Mouse (Mus musculus) ES-E14 (cell line): ENCODE data around the gene Gm10491. TPM values are rescaled to one million over a fixed set of nuclear protein-coding genes. Genes with fewer than 3 reads are reported as not detected.
A peak's percentile ranks its signal among the peaks of the same experiment; 100 is the strongest.
"Not testable (repeated sequence)": the region's sequence is repeated elsewhere in the genome, so short reads cannot be mapped to it uniquely, and the experiment has no call there.

Source experiments
- DNase-seq: peaks from one replicate; pipeline ENCODE4 v3.0.0-alpha.2; 2013; ENCODE audit warnings: low read depth, low spot score
- H3K27ac ChIP-seq: 2 replicates; pipeline ENCODE4 v1.5.1; 2012; ENCODE audit warnings: low read depth, mild to moderate bottlenecking, low read length, moderate library complexity, mixed read lengths; ENCODE audit not compliant: poor library complexity, insufficient read depth, severe bottlenecking
- H3K36me3 ChIP-seq: 2 replicates; pipeline ENCODE4 v1.6.1; 2012; ENCODE audit warnings: mild to moderate bottlenecking, low read length, moderate library complexity, mixed read lengths; ENCODE audit not compliant: control insufficient read depth, poor library complexity, insufficient read depth, severe bottlenecking
- H3K4me1 ChIP-seq, 2 experiments: fragments of 150-350 bp in 1 of 2; sonication (generic) in 1 of 2; 2 replicates each; pipeline ENCODE4 v1.6.1; 2012; ENCODE audit warnings: low read length in 2 of 2, mild to moderate bottlenecking in 1 of 2, mixed read lengths in 1 of 2; ENCODE audit not compliant: control insufficient read depth in 2 of 2, insufficient read depth in 2 of 2, poor library complexity in 1 of 2
- H3K4me3 ChIP-seq, 2 experiments: fragments of 150-350 bp in 1 of 2; sonication (generic) in 1 of 2; 2 replicates each; pipeline ENCODE4 v1.5.1; 2012; ENCODE audit warnings: low read length in 2 of 2, low read depth in 1 of 2, mild to moderate bottlenecking in 1 of 2, mixed read lengths in 1 of 2; ENCODE audit not compliant: insufficient read depth in 1 of 2, poor library complexity in 1 of 2, severe bottlenecking in 1 of 2
- H3K9ac ChIP-seq: 2 replicates; pipeline ENCODE4 v1.6.1; 2012; ENCODE audit warnings: low read depth, mild to moderate bottlenecking, low read length, mixed read lengths; ENCODE audit not compliant: poor library complexity, insufficient read depth, severe bottlenecking
- H3K9me3 ChIP-seq: fragments of 150-350 bp; sonication (generic); 2 replicates; pipeline ENCODE4 v1.6.1; 2012; ENCODE audit warnings: low read depth, mild to moderate bottlenecking, low read length; ENCODE audit not compliant: control insufficient read depth, insufficient read depth
- CHD2 ChIP-seq: IDR thresholded peaks from 2 replicates; pipeline ENCODE4 v1.6.1; 2014; ENCODE audit warnings: mild to moderate bottlenecking, low read depth, low read length, inconsistent platforms
- HCFC1 ChIP-seq: IDR thresholded peaks from 2 replicates; pipeline ENCODE4 v1.6.1; 2012; ENCODE audit warnings: low read length, inconsistent platforms, borderline replicate concordance; ENCODE audit not compliant: insufficient read depth
- MAFK ChIP-seq: IDR thresholded peaks from 2 replicates; pipeline ENCODE4 v1.6.1; 2014; ENCODE audit warnings: mild to moderate bottlenecking, low read depth, low read length, inconsistent platforms; ENCODE audit not compliant: insufficient read depth
- ZC3H11A ChIP-seq: IDR thresholded peaks from 2 replicates; pipeline ENCODE4 v1.6.1; 2012; ENCODE audit warnings: low read depth, mild to moderate bottlenecking, inconsistent platforms, low read length, borderline replicate concordance
- ZNF384 ChIP-seq: IDR thresholded peaks from 2 replicates; pipeline ENCODE4 v1.6.1; 2012; ENCODE audit warnings: low read depth, low read length, inconsistent platforms
- in situ Hi-C, 2 experiments: fragments of 600-800 bp; cut with MboI; formaldehyde crosslinking; loops; one replicate each; pipeline ENCODE4 v1.15.1; 2025; ENCODE audit warnings: low sequenced_read_pairs in 2 of 2, inconsistent platforms in 1 of 2; ENCODE audit not compliant: unreplicated experiment in 2 of 2
- total RNA-seq: library from RNA; depleted of rRNA; stranded (reverse); fragments of 300-350 nt; gene quantifications from 2 replicates; pipeline ENCODE4 v1.2.3, GENCODE M21; 2012

The Gm10491 gene
- total RNA-seq, 1 experiment = not detected

DNA sequence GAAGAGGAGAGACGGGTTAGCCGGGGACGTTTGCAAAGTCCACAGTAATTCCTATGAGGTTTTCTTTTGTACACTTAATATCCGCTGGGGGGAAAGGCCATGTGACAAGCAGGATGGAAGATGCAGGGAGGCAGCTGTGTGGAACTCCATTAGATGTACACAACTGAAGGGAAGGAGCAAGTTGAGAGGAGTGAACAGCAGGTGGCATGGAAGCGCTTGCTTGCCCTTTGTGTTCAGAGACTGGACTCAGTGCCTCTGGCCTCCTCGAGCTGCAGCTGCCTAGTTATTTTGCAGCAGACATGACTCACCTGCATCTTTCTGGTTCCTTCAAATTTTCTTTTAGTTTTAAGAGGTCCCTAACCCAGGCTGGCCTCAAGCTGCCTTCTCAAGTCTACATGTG is 2.8 kb upstream of the Gm10491 start:
- no peak overlapping the region for H3K27ac ChIP-seq
- DNase-seq = no peak
- in situ Hi-C loops = no loop called here
- no peak overlapping the region for H3K9ac ChIP-seq
- H3K36me3 ChIP-seq = no peaks in the 10 kb centered on the region
- no peak overlapping the region for H3K4me3 ChIP-seq
- TF ChIP-seq ZNF384 (no peak), ZC3H11A (no peak), MAFK (no peak), CHD2 (no peak), HCFC1 (no peak)
- peaks cover 0 to 2% of the 10 kb centered on the region in 2 experiments; a peak in 1 of 4 replicates for H3K4me1 ChIP-seq
- H3K9me3 ChIP-seq = no peaks in the 10 kb centered on the region

DNA sequence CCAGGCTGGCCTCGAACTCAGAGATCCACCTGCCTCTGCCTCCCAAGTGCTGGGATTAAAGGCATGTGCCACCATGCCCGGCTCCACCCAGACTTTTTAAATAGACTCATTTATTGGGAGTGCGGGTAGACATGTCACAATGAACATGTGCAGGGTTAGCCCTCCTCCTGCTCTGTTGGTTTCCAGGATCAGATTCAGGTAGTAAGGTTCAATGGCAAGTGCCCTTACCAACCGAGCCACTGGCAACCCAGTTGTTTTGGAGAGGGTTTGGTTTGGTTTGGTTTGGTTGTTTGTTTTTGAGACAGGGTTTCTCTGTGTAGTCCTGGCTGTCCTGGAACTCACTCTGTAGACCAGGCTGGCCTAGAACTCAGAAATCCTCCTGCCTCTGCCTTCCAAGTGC is 1.6 kb upstream of the Gm10491 start, which contains the start of gene Gm10490:
Gene Gm10490, plus strand, starts transcription at position 301 of the 400 bp plus-strand sequence.
- DNase-seq, H3K9me3 ChIP-seq, H3K4me3 ChIP-seq, H3K4me1 ChIP-seq, in situ Hi-C loops, H3K36me3 ChIP-seq, H3K27ac ChIP-seq, H3K9ac ChIP-seq: not testable (repeated sequence)

DNA sequence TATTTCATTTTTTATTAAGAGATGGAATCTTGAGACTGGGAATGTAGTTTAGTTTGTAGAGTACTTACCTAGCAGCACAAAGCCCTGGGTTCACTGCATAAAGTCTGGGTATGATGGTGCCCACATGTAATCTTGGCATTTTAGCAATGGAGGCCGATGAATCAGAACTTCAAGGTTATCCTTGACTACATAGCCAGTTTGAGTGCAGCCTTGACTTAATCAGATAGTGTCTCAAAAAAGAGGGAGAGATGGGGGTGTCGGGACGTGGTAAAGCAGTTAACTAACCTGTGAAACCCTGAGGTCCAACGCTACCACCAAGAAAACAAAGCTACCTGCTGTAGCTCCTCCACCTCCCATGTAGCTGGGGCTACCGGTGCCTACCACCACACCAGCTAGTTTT is 3.2 kb downstream of the Gm10491 start:
- TF ChIP-seq ZC3H11A (no peak), ZNF384 (no peak), CHD2 (no peak), MAFK (no peak), HCFC1 (no peak)
- no peak overlapping the region for H3K4me3 ChIP-seq

DNA sequence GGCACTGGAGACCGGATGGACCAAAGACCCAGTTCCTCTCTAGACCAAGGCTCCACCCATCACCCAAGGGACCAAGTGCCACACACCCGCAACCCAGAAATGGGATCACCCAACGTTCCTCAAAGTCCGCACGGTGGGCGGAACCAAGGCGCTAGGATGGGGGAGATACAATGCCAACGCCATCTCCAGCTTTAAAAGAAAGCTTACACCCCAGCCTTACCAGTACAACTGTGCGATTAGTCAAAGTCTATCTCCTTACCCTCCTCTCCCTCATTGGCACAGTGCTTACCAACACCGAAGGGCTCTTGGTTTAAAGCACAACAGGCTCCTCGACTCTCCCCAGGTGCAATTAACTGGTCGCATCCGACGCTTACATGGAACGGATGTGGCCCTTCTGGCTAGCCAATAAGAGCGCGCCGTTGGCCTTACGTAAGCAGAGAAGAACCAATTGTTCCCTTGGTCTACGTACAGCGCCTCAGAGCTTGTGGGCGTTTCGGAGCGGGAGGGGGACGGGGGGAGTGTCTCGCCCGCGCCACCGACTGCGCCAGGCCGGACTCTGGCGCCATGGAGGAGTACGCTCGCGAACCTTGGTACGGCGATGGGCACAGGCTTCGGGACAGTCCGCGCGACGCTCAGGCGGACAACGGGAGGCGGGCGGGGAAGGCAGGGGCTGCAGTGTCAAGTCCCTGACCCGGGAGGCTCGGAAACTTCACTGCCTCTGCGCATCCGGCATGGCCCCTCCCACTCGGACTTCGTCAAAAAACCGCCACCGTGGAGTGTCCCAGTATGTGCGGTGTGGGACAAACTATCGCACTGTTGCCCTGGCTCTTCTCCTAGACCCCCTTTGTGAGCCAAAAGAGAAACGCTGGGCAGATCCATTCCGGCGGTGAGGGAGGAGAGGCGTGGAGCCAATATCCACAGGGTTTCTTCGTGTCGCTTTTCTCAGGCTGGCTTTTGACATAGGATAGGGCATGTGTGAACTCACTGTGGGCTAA is 8.5 kb downstream of the Gm10491 start, which contains the start of the genes Pqbp1 and Timm17b:
Gene Pqbp1, minus strand, starts transcription at position 390 of the 995 bp plus-strand sequence.
Gene Timm17b, plus strand, starts transcription at position 478 of the 995 bp plus-strand sequence.
- H3K27ac ChIP-seq = peak within 1 kb of the TSS; percentile 74
- peak within 1 kb of the TSS; percentile 85 for H3K9ac ChIP-seq
- TF ChIP-seq HCFC1 (no peak), ZC3H11A (no peak), ZNF384 (no peak), CHD2 (no peak), MAFK (no peak)
- H3K4me3 ChIP-seq = peak within 1 kb of the TSS; percentile 85 to 93
- no peaks in the 10 kb centered on the region for H3K9me3 ChIP-seq
- in situ Hi-C loops = no loop called here
- H3K4me1 ChIP-seq = no peaks in the 10 kb centered on the region
- peaks cover 12% of the 10 kb centered on the region for H3K36me3 ChIP-seq
- DNase-seq = no peak

More for the DNA sequence above, 3.2 kb downstream of the Gm10491 start:
- Histone ChIP-seq H3K9ac (no peak overlapping the region), H3K9me3 (no peaks in the 10 kb centered on the region), H3K4me1 (no peaks in the 10 kb centered on the region), H3K27ac (no peak overlapping the region), H3K36me3 (0 out of 2 replicates have a peak, but pooled peaks cover 2% of the 10 kb centered on the region)
- in situ Hi-C loops = no loop called here
- DNase-seq = no peak

DNA sequence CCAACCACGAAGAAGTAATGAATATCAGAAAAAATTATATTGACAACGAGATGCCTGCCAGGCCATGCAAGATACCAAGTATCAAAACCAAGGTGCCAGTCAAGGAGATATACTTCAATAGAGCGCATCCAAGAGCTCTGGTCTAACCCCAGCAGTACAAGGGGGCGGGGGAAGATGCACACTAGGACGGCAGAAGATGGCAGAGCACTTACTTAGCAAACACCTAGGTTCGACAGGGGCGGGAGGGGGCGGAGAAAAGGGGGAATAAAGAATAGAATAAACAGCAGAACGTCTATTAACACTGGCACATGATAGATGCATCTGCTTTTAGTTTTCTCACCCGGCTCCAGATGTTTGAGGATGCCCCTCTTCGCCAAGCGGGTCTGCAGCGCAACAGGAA is 9.4 kb downstream of the Gm10491 start:
- H3K4me1 ChIP-seq = no peaks in the 10 kb centered on the region
- H3K9ac ChIP-seq = peak overlapping the region; percentile 28; the same call in 1 of the 2 replicates
- peaks cover 12% of the 10 kb centered on the region for H3K36me3 ChIP-seq
- no peak for DNase-seq
- no peak overlapping the region for H3K27ac ChIP-seq
- peak overlapping the region; percentile 68 to 85 for H3K4me3 ChIP-seq
- TF ChIP-seq CHD2 = no peak
- no peak for TF ChIP-seq ZNF384
- no peak for TF ChIP-seq MAFK
- no peak for TF ChIP-seq HCFC1
- TF ChIP-seq ZC3H11A = no peak
- H3K9me3 ChIP-seq = no peaks in the 10 kb centered on the region
- in situ Hi-C loops = no loop called here
